Mouse (Mus musculus): ENCODE data around the gene Elfn1. TPM values are rescaled to one million over a fixed set of nuclear protein-coding genes. Genes with fewer than 3 reads are reported as not detected.
"Not testable (repeated sequence)": the region's sequence is repeated elsewhere in the genome, so short reads cannot be mapped to it uniquely, and the experiment has no call there.

Elfn1 gene
- polyA plus RNA-seq, 1 experiment: not detected

DNA sequence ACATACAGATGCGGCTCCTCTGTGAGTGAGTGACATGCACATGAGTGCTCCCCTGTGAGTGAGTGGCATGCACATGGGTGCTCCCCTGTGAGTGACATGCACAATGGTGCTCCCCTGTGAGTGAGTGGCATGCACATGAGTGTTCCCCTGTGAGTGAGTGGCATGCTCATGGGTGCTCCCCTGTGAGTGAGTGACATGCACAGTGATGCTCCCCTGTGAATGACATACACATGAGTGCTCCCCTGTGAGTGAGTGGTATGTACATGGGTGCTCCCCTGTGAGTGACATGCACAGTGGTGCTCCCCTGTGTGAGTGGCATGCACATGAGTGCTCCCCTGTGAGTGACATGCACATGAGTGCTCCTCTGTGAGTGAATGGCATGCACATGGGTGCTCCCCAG, 74.2 kb downstream of the Elfn1 start:
- no peak for TF ChIP-seq POLR2A (IDR thresholded peaks at IDR 0.05; ENCODE audit: borderline replicate concordance, control insufficient read depth, low read depth, low read length)
- TF ChIP-seq CTCF (IDR thresholded peaks at IDR 0.05; ENCODE audit: control insufficient read depth, insufficient read depth, low read length): no peak
- Histone ChIP-seq H3K4me3 (replicated peaks; ENCODE audit: control insufficient read depth, low read depth, low read length) (no peak overlapping the region), H3K4me1 (ENCODE audit: control insufficient read depth, insufficient read depth, low read length) (no peaks in the 10 kb centered on the region; the same call in 1 of the 2 replicates), H3K27ac (ENCODE audit: control insufficient read depth, insufficient read depth, low read depth, low read length, poor library complexity) (no peak overlapping the region)
- 84% methylated on average over 1 of the region's 1 CpGs for WGBS

DNA sequence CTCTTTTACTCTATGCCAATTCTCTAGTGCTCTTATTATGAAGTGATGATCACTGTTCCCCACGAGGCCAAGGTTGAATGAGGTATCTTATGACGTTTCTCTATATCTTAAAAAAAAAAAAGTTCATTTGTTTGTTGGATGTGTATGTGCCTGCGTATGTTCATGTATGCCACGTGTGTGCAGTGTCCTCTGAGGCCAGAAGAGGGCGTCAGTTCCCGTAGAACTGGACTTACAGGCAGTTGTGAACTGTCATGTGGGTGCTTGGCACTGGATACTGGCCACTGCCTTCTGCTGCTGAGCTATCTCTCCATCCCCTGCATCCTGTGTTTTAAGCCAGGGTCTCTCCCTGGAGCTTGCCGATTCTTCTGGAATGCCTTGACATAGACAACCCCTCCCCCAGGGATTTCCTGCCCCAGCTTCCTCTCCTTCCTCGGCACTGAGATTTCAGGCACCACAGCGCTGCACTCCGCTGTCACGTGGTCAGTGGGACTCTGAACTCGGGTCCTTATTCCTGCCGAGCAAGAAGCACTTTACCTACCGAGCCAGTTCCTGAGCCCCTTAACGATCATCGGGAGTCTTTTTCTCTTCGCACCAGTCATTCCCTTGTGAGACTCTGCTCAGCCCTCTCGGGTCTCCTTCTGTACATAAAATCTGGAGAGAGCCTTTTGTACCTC, 77.5 kb downstream of the Elfn1 start:
- 32% methylated on average over 18 of the region's 18 CpGs for WGBS
- Histone ChIP-seq H3K4me1 (ENCODE audit: control insufficient read depth, insufficient read depth, low read length) (no peaks in the 10 kb centered on the region; the same call in 1 of the 2 replicates), H3K27ac (ENCODE audit: control insufficient read depth, insufficient read depth, low read depth, low read length, poor library complexity) (no peak overlapping the region), H3K4me3 (replicated peaks; ENCODE audit: control insufficient read depth, low read depth, low read length) (no peak overlapping the region)
- TF ChIP-seq CTCF (IDR thresholded peaks at IDR 0.05; ENCODE audit: control insufficient read depth, insufficient read depth, low read length) (no peak), POLR2A (IDR thresholded peaks at IDR 0.05; ENCODE audit: borderline replicate concordance, control insufficient read depth, low read depth, low read length) (no peak)

DNA sequence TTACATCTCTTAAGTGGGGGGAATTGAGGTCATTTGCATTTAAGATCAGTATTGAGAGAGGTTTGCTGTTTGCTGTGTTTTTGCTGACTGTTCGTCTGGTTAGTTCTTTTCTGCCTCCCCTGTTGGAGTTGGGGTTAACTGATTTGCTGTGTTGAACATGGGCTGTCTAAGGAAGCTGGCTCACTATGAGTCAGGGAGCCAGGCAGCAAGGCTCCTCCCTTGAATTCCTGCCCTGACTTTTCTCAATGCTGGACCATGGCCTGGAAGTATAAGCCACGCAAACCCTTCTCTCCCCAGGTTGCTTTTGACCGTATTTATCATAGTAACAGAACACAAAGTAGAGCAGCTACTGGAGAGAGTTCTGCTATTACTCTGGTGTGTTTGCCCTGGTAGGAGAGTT, 83.8 kb downstream of the Elfn1 start:
- TF ChIP-seq CTCF (IDR thresholded peaks at IDR 0.05; ENCODE audit: control insufficient read depth, insufficient read depth, low read length): no peak
- no peak for TF ChIP-seq POLR2A (IDR thresholded peaks at IDR 0.05; ENCODE audit: borderline replicate concordance, control insufficient read depth, low read depth, low read length)
- no peak overlapping the region for H3K4me3 ChIP-seq (replicated peaks; ENCODE audit: control insufficient read depth, low read depth, low read length)
- H3K4me1 ChIP-seq (ENCODE audit: control insufficient read depth, insufficient read depth, low read length): no peaks in the 10 kb centered on the region
- 74% methylated on average over 3 of the region's 3 CpGs for WGBS
- H3K27ac ChIP-seq (ENCODE audit: control insufficient read depth, insufficient read depth, low read depth, low read length, poor library complexity): no peak overlapping the region

DNA sequence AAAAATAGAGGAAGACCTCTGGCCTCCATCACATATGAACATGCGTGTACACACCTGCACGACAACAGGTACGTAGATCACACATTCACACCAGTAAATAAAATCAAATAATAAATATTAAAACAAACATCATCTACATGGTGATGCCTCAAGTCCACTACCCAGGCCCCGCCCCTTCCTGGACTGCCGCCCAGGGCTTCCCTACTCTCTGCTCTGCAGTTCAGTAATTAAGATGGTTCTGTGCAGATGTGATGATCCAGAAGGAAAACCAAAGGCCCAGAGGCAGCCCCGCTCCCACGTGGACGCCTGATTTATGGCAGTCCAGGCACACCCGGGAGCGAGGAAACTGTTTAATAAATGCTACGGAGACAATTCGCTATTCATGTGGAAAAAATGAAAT, 90.6 kb downstream of the Elfn1 start:
- H3K4me1 ChIP-seq (ENCODE audit: control insufficient read depth, insufficient read depth, low read length); H3K27ac ChIP-seq (ENCODE audit: control insufficient read depth, insufficient read depth, low read depth, low read length, poor library complexity); H3K4me3 ChIP-seq (replicated peaks; ENCODE audit: control insufficient read depth, low read depth, low read length): not testable (repeated sequence)
- WGBS: 82% methylated on average over 12 of the region's 12 CpGs

DNA sequence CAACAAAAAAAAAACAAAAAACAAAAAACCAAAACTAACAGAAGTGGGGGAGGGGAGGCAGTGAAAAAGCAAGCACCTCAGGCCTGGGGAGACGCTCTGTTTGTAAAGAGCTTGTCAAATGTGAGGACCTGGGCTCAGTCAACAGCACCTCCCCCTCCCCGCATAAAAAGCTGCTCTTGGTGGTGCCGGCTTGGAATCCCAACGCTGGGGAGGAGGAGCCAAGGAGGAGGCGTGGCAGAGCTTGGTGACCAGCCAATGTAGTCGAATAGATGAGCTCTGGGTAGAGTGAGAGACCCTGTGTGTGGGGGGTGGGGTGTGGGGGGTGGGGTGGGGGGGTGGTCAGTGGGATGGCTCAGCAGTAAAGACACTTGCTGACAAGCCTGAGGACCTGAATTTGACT, 91.2 kb downstream of the Elfn1 start:
- WGBS: 54% methylated on average over 6 of the region's 6 CpGs
- H3K4me1 ChIP-seq (ENCODE audit: control insufficient read depth, insufficient read depth, low read length): no peaks in the 10 kb centered on the region
- TF ChIP-seq POLR2A (IDR thresholded peaks at IDR 0.05; ENCODE audit: borderline replicate concordance, control insufficient read depth, low read depth, low read length) (no peak), CTCF (IDR thresholded peaks at IDR 0.05; ENCODE audit: control insufficient read depth, insufficient read depth, low read length) (no peak)

DNA sequence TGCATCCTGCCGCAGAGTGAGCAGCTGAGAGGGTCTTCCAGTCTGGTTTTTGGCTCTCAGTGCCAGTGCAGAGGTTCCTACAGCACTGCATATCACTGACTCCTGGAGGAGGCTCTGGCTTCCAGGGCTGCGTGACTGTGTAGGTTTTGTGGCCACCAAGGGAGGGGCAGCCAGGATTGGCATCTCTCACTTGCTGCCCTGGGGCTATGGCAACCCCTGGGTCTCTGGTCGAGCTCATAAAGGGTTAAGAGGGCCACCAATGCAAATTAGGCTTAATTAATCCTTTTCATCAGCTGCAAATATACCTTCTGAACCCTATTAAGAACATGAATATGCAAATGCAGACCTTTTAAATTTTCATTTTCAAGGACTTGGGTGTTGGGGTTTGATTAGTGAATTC, 94.8 kb downstream of the Elfn1 start:
- Histone ChIP-seq H3K4me1 (ENCODE audit: control insufficient read depth, insufficient read depth, low read length) (no peaks in the 10 kb centered on the region), H3K4me3 (replicated peaks; ENCODE audit: control insufficient read depth, low read depth, low read length) (no peak overlapping the region), H3K27ac (ENCODE audit: control insufficient read depth, insufficient read depth, low read depth, low read length, poor library complexity) (no peak overlapping the region)
- 75% methylated on average over 3 of the region's 3 CpGs for WGBS
- TF ChIP-seq CTCF (IDR thresholded peaks at IDR 0.05; ENCODE audit: control insufficient read depth, insufficient read depth, low read length) (no peak), POLR2A (IDR thresholded peaks at IDR 0.05; ENCODE audit: borderline replicate concordance, control insufficient read depth, low read depth, low read length) (no peak)

More for the DNA sequence above, 91.2 kb downstream of the Elfn1 start:
- Histone ChIP-seq H3K4me3 (replicated peaks; ENCODE audit: control insufficient read depth, low read depth, low read length) (no peak overlapping the region), H3K27ac (ENCODE audit: control insufficient read depth, insufficient read depth, low read depth, low read length, poor library complexity) (no peak overlapping the region)

DNA sequence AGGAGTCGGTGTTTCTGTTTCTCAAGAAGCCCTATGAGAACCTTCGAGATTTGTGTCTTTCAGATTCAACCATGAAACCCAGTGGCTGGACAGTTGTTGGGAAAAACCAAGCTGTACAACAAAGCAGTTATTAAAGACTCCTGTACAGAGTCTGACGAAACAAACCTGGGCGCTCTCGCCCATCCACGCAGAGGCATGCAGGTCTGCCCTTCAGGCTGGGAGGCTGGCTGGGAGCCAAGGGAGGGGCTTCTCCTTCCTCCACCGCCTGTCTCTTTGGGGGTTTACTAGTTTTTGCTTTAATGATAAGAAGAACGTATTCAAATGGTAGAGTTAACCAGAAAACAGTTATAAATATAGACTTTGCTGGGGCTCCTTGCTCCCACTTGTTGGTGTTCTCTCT, 99.1 kb downstream of the Elfn1 start:
- no peak overlapping the region for H3K27ac ChIP-seq (ENCODE audit: control insufficient read depth, insufficient read depth, low read depth, low read length, poor library complexity)
- WGBS: 75% methylated on average over 8 of the region's 8 CpGs
- no peaks in the 10 kb centered on the region for H3K4me1 ChIP-seq (ENCODE audit: control insufficient read depth, insufficient read depth, low read length)
- no peak overlapping the region for H3K4me3 ChIP-seq (replicated peaks; ENCODE audit: control insufficient read depth, low read depth, low read length)
- TF ChIP-seq POLR2A (IDR thresholded peaks at IDR 0.05; ENCODE audit: borderline replicate concordance, control insufficient read depth, low read depth, low read length) (no peak), CTCF (IDR thresholded peaks at IDR 0.05; ENCODE audit: control insufficient read depth, insufficient read depth, low read length) (no peak)

DNA sequence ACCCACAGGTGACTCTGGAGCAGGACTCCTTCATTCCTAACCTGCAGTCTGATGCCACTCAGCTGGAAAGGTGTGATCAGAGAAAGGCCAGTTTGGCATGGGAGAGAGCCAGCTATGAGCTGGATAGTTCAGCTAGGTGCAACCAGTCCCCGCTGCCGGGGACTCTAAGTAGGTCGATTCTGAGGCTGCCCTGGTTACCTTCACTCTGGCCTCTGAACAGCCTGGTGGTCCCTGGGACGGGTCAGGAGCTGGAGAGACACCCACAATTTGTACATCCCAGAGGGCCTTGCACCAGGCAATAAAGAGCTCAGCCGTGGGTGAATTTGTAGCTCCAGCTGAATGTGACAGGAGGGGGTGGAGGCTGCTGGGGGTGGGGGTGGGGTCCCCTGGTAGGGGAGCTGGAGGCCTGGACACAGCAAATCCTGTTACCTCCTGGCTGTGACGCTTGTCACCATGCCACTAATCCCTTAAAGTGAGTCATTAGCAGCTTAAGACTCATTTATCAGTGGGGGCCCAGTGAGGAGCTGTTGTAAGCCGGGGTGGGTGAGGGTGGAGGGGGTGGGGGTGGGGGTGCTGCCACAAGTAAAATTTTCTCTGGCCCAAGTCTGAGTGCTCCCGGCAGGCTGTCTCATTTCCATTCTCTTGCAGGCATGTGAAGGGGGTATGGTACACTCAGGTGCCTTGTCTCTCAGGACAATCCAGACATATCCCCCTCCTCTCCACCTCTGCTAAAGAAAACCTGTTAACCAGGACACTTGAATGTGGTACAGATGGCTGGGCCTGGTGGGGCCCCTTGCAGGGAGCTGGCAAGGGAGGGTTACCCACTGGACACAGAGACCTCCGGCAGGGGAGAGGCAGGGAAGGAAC, 100.1 kb downstream of the Elfn1 start:
- Histone ChIP-seq H3K4me3 (replicated peaks; ENCODE audit: control insufficient read depth, low read depth, low read length) (no peak overlapping the region), H3K4me1 (ENCODE audit: control insufficient read depth, insufficient read depth, low read length) (no peaks in the 10 kb centered on the region; the same call in 1 of the 2 replicates), H3K27ac (ENCODE audit: control insufficient read depth, insufficient read depth, low read depth, low read length, poor library complexity) (no peak overlapping the region)
- no peak for TF ChIP-seq CTCF (IDR thresholded peaks at IDR 0.05; ENCODE audit: control insufficient read depth, insufficient read depth, low read length)
- no peak for TF ChIP-seq POLR2A (IDR thresholded peaks at IDR 0.05; ENCODE audit: borderline replicate concordance, control insufficient read depth, low read depth, low read length)
- WGBS: 87% methylated on average over 9 of the region's 9 CpGs

Measured in bone marrow, adult 2 months (tissue).